Mouse (Mus musculus) MEL (cell line): ENCODE measurements at regions not wholly inside any gene's neighbourhood (a gene's known extent, or its start where the extent isn't known, plus 50 kb on each side); places are given as distances from the start of the nearest gene placed in this dataset.

Experiments
- DNase-seq: peaks from one replicate; pipeline ENCODE4 v3.0.0; 2011; ENCODE audit warnings: low read depth, low spot score
- H3K27ac ChIP-seq: 2 replicates; pipeline ENCODE4 v1.5.1; 2012; ENCODE audit warnings: low read depth, mild to moderate bottlenecking, control low read depth, low read length, moderate library complexity; ENCODE audit not compliant: control insufficient read depth
- H3K27me3 ChIP-seq, 2 experiments: fragments of 150-350 bp in 1 of 2; sonication (generic) in 1 of 2; 2 replicates each; pipeline ENCODE4 v1.6.1; 2012; ENCODE audit warnings: low read length in 2 of 2, mild to moderate bottlenecking in 2 of 2, improper control_type of control experiment in 1 of 2, moderate library complexity in 1 of 2; ENCODE audit not compliant: insufficient read depth in 2 of 2, control insufficient read depth in 1 of 2
- H3K36me3 ChIP-seq, 2 experiments: 2 replicates each; pipeline ENCODE4 v1.6.1; 2012 to 2014; ENCODE audit warnings: low read length in 2 of 2, improper control_type of control experiment in 1 of 2, inconsistent platforms in 1 of 2, mild to moderate bottlenecking in 1 of 2; ENCODE audit not compliant: insufficient read depth in 2 of 2, control insufficient read depth in 1 of 2
- H3K4me1 ChIP-seq, 2 experiments: fragments of 150-350 bp in 1 of 2; sonication (generic) in 1 of 2; 2 replicates each; pipeline ENCODE4 v1.6.1; 2012; ENCODE audit warnings: low read length in 2 of 2, improper control_type of control experiment in 1 of 2, mild to moderate bottlenecking in 1 of 2; ENCODE audit not compliant: insufficient read depth in 2 of 2, control insufficient read depth in 1 of 2
- H3K4me3 ChIP-seq, 2 experiments: fragments of 150-350 bp in 1 of 2; sonication (generic) in 1 of 2; 2 replicates each; pipeline ENCODE4 v1.5.1; 2012; ENCODE audit warnings: low read depth in 2 of 2, low read length in 2 of 2, mild to moderate bottlenecking in 2 of 2, moderate library complexity in 2 of 2, control low read depth in 1 of 2, improper control_type of control experiment in 1 of 2; ENCODE audit not compliant: control insufficient read depth in 1 of 2, insufficient read depth in 1 of 2
- H3K79me2 ChIP-seq: 2 replicates; pipeline ENCODE4 v1.6.1; 2012; ENCODE audit warnings: mild to moderate bottlenecking, low read length, moderate library complexity; ENCODE audit not compliant: control insufficient read depth, poor library complexity, insufficient read depth
- H3K9ac ChIP-seq: 2 replicates; pipeline ENCODE4 v1.6.1; 2012; ENCODE audit warnings: low read depth, mild to moderate bottlenecking, control low read depth, low read length, moderate library complexity; ENCODE audit not compliant: control insufficient read depth, poor library complexity, severe bottlenecking
- H3K9me3 ChIP-seq: fragments of 150-350 bp; sonication (generic); replicated peaks from 2 replicates; pipeline ENCODE4 v1.6.1; 2012; ENCODE audit warnings: mild to moderate bottlenecking, low read length, improper control_type of control experiment, moderate library complexity; ENCODE audit not compliant: insufficient read depth
- CHD1 ChIP-seq: IDR thresholded peaks from 2 replicates; pipeline ENCODE4 v1.6.1; 2012; ENCODE audit warnings: low read depth, mild to moderate bottlenecking, inconsistent platforms, low read length, improper control_type of control experiment
- E2F4 ChIP-seq: IDR thresholded peaks from 2 replicates; pipeline ENCODE4 v1.6.1; 2011; ENCODE audit warnings: low read depth, low read length, improper control_type of control experiment, borderline replicate concordance
- EP300 ChIP-seq, 2 experiments: IDR thresholded peaks; 2 replicates each; pipeline ENCODE4 v1.6.1; 2011; ENCODE audit warnings: improper control_type of control experiment in 2 of 2, low read length in 2 of 2, low read depth in 1 of 2, mild to moderate bottlenecking in 1 of 2
- GABPA ChIP-seq: IDR thresholded peaks from 2 replicates; pipeline ENCODE4 v1.6.1; 2012; ENCODE audit warnings: low read depth, mild to moderate bottlenecking, inconsistent platforms, low read length, improper control_type of control experiment, moderate library complexity
- GATA1 ChIP-seq: IDR thresholded peaks from 2 replicates; pipeline ENCODE4 v1.6.1; 2011; ENCODE audit warnings: low read depth, low read length, improper control_type of control experiment
- MAX ChIP-seq: IDR thresholded peaks from 2 replicates; pipeline ENCODE4 v1.6.1; 2011; ENCODE audit warnings: low read length, improper control_type of control experiment
- MXI1 ChIP-seq: IDR thresholded peaks from 2 replicates; pipeline ENCODE4 v1.6.1; 2011; ENCODE audit warnings: mild to moderate bottlenecking, low read depth, low read length, improper control_type of control experiment
- MYC ChIP-seq: IDR thresholded peaks from 2 replicates; pipeline ENCODE4 v1.6.1; 2011; ENCODE audit warnings: low read depth, mild to moderate bottlenecking, low read length, improper control_type of control experiment, moderate library complexity
- NELFE ChIP-seq: IDR thresholded peaks from 2 replicates; pipeline ENCODE4 v1.6.1; 2011; ENCODE audit warnings: low read depth, low read length, improper control_type of control experiment
- NRF1 ChIP-seq: IDR thresholded peaks from 2 replicates; pipeline ENCODE4 v1.6.1; 2014; ENCODE audit warnings: low read depth, mild to moderate bottlenecking, inconsistent platforms, low read length, improper control_type of control experiment, moderate library complexity; ENCODE audit not compliant: poor library complexity, insufficient read depth, severe bottlenecking
- POLR2AphosphoS2 ChIP-seq: IDR thresholded peaks from 2 replicates; pipeline ENCODE4 v1.6.1; 2011; ENCODE audit warnings: low read length, improper control_type of control experiment
- RCOR1 ChIP-seq: IDR thresholded peaks from 2 replicates; pipeline ENCODE4 v1.6.1; 2012; ENCODE audit warnings: low read depth, mild to moderate bottlenecking, inconsistent platforms, low read length, improper control_type of control experiment
- TAL1 ChIP-seq: IDR thresholded peaks from 2 replicates; pipeline ENCODE4 v1.6.1; 2012; ENCODE audit warnings: mild to moderate bottlenecking, inconsistent platforms, low read length, moderate library complexity, mixed read lengths
- TBP ChIP-seq: IDR thresholded peaks from 2 replicates; pipeline ENCODE4 v1.8.0; 2011; ENCODE audit warnings: low read depth, low read length, improper control_type of control experiment
- UBTF ChIP-seq: IDR thresholded peaks from 2 replicates; pipeline ENCODE4 v1.6.1; 2012; ENCODE audit warnings: low read depth, mild to moderate bottlenecking, inconsistent platforms, low read length, improper control_type of control experiment, moderate library complexity, borderline replicate concordance; ENCODE audit not compliant: insufficient read depth
- USF1 ChIP-seq: IDR thresholded peaks from 2 replicates; pipeline ENCODE4 v1.6.1; 2014; ENCODE audit warnings: low read depth, mild to moderate bottlenecking, inconsistent platforms, low read length, improper control_type of control experiment, moderate library complexity

- no peak overlapping the region for H3K9ac ChIP-seq
- no peak overlapping the region for H3K4me3 ChIP-seq
- TF ChIP-seq E2F4 (no peak), TBP (no peak), MXI1 (no peak), CHD1 (no peak), UBTF (no peak), POLR2AphosphoS2 (no peak), USF1 (no peak), GABPA (no peak), TAL1 (no peak), RCOR1 (no peak), NELFE (no peak), NRF1 (no peak)
- H3K9me3 ChIP-seq = no peaks in the 10 kb centered on the region
- H3K4me1 ChIP-seq = peaks cover 2 to 3% of the 10 kb centered on the region in 2 experiments; a peak in 3 of 4 replicates
- DNase-seq = no peak
- H3K27ac ChIP-seq = no peak overlapping the region
- no peaks in the 10 kb centered on the region for H3K27me3 ChIP-seq
- peaks cover 0 to 12% of the 10 kb centered on the region in 2 experiments; a peak in 2 of 4 replicates for H3K36me3 ChIP-seq
- no peaks in the 10 kb centered on the region for H3K79me2 ChIP-seq
These were observed 242.6 kb upstream of the Erbb4 start for GRCm38 (mm10) chr1:69350417-69350816.

- Histone ChIP-seq H3K79me2 (no peaks in the 10 kb centered on the region), H3K9me3 (no peaks in the 10 kb centered on the region)
- peak; percentile 9 to 52; a peak in 3 of 4 replicates for TF ChIP-seq EP300 (IDR thresholded peaks at IDR 0.05; ENCODE audit: low read depth in 1 of 2, low read length in 2 of 2)
- TF ChIP-seq RCOR1 = no peak
- TF ChIP-seq GATA1 = 0 out of 2 replicates have a peak, but pooled peaks have one; percentile 26
- 0 out of 2 replicates have a peak, but pooled peaks have one; percentile 28 for TF ChIP-seq MYC
- 0 out of 2 replicates have a peak, but pooled peaks have one; percentile 23 for TF ChIP-seq MAX
These were observed 242.0 kb upstream of the Erbb4 start for GRCm38 (mm10) chr1:69349826-69350225.

More at GRCm38 (mm10) chr1:69349826-69350225, 242.0 kb upstream of the Erbb4 start:
- Histone ChIP-seq H3K27ac (no peak overlapping the region), H3K27me3 (no peaks in the 10 kb centered on the region), H3K4me3 (no peak overlapping the region), H3K4me1 (peaks cover 2 to 3% of the 10 kb centered on the region in 2 experiments; a peak in 3 of 4 replicates), H3K9ac (no peak overlapping the region), H3K36me3 (peaks cover 0 to 12% of the 10 kb centered on the region in 2 experiments; a peak in 2 of 4 replicates)
- peak; percentile 56 for DNase-seq
